Mouse (Mus musculus) lung, postnatal 0 days (tissue): ENCODE results near the gene Fam117a.

Experiments
- CTCF ChIP-seq: IDR thresholded peaks from 2 replicates; pipeline ENCODE4 v1.5.1; 2016; ENCODE audit warnings: antibody characterized with exemption, mild to moderate bottlenecking
- EP300 ChIP-seq: IDR thresholded peaks from 2 replicates; pipeline ENCODE4 v1.6.1; 2016; ENCODE audit warnings: antibody characterized with exemption, mild to moderate bottlenecking, control low read depth

GRCm38 (mm10) chr11:95340664-95341063 is 3.8 kb downstream of the Fam117a start:
- no peak for TF ChIP-seq EP300
- TF ChIP-seq CTCF, result no peak
